Mouse (Mus musculus): ENCODE measurements around the gene Pla2g12b.

Gene Pla2g12b

GRCm38 (mm10) chr10:59466626-59467025 lies 63.2 kb downstream of the Pla2g12b start:
- DNase-seq (ENCODE audit: low spot score in 2 of 2): no peak

- DNase-seq (ENCODE audit: low spot score in 2 of 2): no peak
Measured at GRCm38 (mm10) chr10:59467297-59467696, 63.8 kb downstream of the Pla2g12b start.

GRCm38 (mm10) chr10:59470451-59470850 lies 67.0 kb downstream of the Pla2g12b start:
- DNase-seq (ENCODE audit: low spot score in 2 of 2): peak; percentile 50 to 54
